Mouse (Mus musculus) right cerebral cortex, postnatal 10 days (tissue): Measurements from ENCODE around the gene Plcb2.
A peak's percentile ranks its signal among the peaks of the same experiment; 100 is the strongest.

ENCODE experiments used
- DNase-seq, 2 experiments: peaks; one replicate each; pipeline ENCODE4 v3.0.0; 2021; ENCODE audit warnings: low spot score in 2 of 2

Plcb2 gene

GRCm38 (mm10) chr2:118659493-118659892 lies 68.7 kb downstream of the Plcb2 start:
- no peak for DNase-seq

DNA sequence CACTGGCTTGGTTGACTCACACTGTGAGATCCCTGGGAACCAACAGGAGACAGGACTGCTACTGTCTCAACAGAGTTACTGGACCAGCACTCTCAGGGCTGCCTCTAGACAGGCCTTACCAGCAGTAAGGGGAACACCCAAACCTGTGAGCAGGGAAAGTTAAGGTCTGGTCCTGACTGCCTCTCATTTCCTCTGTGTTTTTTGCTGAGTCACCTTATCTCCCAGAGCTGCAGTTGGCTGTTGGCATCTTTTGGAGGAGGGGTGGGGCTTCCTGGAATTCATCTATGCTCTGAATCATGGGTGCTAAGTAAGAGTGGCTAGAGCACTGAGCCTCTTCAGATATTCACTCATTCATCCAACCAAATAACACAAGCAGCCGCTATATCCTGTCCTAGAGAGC lies 69.2 kb downstream of the Plcb2 start:
- DNase-seq: peak in 1 of 2 experiments; percentile 56

DNA sequence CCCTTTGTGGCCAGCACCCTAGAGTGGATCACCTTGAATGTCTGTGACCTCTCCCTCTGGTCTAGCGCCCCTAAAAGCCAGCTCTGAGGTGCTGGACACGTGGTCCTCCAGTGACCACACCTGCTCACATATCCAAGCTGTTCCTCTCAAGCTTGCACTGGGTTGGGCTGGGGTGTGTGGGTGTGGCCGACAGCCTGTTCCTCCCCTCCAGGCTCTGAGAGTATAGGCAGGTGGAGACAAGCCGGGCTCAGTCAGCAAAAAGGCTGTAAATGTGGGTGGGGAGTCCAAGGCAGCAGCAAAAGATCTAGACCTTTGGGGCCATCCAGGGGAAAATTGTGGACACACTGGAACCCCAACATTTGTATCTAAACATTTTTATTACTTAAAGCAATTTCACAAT lies 69.8 kb downstream of the Plcb2 start:
- DNase-seq: no peak
